Mouse (Mus musculus): ENCODE results near the gene Usp9x.

GRCm38 (mm10) chrX:13054612-13055011 lies 16.7 kb upstream of the Usp9x start:
- TF ChIP-seq CTCF (IDR thresholded peaks at IDR 0.05; ENCODE audit: extremely low read depth, insufficient read length, insufficient replicate concordance, low read depth, low read length), result no peak
- no peak for TF ChIP-seq POLR2A (IDR thresholded peaks at IDR 0.05; ENCODE audit: low read depth, low read length)

All from small intestine, adult 2 months (tissue).